Mouse (Mus musculus) erythroblast, adult 5-6 weeks (primary cell): ENCODE measurements around the gene Fbxo11. TPM values are rescaled to one million over a fixed set of nuclear protein-coding genes. Genes with fewer than 3 reads are reported as not detected.

Experiments
- ATAC-seq: replicated peaks from 2 replicates; pipeline ENCODE4 v1.8.0; 2016; ENCODE audit warnings: moderate number of reproducible peaks, mild to moderate bottlenecking, moderate TSS enrichment, inconsistent platforms; ENCODE audit not compliant: poor library complexity, low FRiP score, severe bottlenecking
- total RNA-seq, 2 experiments: library from RNA; stranded (forward) in 1 of 2; stranded (reverse) in 1 of 2; fragments of 150-400 nt in 1 of 2; fragments of 200-764, 138-1000 nt in 1 of 2; gene quantifications; 2 replicates each; pipeline versions ENCODE4 v1.2.3 to v1.2.4; 2015 to 2017; ENCODE audit warnings: low replicate concordance in 2 of 2

Fbxo11 gene
- total RNA-seq (2015; ENCODE audit: low replicate concordance) (11.5 and 13.2 TPM in 2 replicates), total RNA-seq (2017; ENCODE audit: low replicate concordance) (5.7 and 8.7 TPM in 2 replicates)

DNA sequence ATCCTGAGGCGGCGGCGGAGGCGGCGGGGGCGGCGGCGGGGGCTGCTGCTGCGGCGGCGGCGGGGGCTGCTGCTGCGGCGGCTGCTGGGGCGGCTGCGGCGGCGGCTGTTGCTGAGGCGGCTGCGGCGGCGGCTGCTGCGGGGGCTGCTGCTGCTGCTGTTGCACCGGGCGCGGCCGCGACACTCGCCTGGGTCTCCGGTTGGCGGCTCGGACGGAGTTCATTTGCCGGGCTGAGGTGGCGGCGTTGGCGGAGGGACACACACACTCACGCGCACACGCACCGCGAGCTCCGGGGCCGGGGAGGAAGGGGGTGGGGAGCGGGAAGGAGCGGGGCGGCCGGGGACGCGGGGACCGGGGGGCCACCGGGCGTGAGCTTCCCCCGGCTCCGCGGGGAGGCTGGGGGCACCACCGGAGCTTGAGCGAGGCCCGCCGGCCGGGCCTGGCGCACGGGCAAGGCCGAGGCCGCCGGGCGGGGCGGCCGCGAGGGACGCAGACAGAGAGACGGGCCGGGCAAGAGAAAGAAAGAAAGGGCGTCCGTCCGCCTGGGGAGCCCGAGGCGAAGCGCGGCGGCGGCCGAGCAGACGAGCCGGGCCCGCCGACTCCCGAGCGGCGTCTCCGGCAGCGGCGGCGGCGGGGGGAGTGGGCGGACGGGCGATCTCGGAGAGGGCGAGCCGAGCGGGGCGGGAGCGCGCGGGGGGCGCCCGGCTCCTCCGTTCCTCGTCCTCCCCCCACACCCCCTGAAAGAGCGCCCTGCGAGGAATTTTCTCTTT lies at the start of gene Fbxo11:
Fbxo11 (minus strand) TSS at position 261 of the 770 bp plus-strand sequence.
- no peak for ATAC-seq

DNA sequence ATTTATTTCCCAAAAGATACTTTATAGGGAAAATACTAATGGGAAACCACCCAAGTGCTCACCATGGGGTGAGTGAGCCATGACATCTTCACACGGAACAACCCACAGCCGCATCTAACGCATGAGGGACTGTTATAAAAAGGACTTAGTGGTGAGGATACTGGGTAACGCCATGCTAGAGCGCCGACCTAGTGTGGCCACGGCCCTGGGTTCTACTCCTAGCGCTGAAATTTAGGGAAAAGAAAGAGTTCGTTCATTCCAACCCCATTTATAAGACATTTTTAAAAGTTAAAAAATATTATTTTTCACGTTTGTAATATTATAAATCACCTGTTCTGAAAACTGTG lies 48.8 kb upstream of the Fbxo11 start:
- no peak for ATAC-seq

DNA sequence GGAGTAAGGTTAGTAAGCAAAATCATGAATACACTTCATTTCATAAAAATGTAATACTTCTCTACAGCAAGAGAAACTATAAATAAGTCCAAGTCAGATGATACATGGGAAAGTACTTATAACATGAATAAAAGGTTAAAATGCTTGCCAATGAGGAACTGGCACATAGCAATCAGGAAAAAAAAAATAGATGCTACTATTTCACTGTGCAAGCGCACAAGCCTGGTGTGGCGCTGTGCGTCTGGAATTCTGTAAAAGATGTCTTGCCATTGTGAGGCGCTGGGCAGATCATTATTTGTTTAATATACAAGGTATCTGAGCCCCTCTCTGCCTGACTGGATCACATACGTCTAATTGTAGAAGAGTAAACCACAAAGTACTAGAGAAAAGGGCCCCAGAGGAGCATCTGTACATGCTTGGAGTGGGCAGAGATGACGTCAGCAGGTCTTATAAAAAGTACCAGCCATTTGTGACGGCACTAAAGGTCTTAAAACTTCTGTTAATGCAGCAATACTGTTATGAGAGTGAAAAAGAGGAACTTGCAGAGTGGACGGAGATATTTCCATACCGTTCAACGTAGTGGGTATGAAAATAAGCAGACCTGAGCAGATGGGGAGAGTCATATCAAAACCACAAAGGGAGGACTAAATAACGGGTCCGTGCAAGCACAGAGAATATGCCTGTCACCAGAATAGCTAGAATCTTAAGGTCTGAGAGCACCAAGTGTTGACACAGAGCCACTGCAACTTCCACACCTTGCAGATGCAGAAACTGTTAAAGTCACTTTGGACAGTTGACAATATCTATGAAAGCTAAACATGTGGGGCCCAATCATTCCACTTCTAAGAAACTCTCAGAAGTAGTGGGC lies 48.2 kb upstream of the Fbxo11 start:
- no peak for ATAC-seq

DNA sequence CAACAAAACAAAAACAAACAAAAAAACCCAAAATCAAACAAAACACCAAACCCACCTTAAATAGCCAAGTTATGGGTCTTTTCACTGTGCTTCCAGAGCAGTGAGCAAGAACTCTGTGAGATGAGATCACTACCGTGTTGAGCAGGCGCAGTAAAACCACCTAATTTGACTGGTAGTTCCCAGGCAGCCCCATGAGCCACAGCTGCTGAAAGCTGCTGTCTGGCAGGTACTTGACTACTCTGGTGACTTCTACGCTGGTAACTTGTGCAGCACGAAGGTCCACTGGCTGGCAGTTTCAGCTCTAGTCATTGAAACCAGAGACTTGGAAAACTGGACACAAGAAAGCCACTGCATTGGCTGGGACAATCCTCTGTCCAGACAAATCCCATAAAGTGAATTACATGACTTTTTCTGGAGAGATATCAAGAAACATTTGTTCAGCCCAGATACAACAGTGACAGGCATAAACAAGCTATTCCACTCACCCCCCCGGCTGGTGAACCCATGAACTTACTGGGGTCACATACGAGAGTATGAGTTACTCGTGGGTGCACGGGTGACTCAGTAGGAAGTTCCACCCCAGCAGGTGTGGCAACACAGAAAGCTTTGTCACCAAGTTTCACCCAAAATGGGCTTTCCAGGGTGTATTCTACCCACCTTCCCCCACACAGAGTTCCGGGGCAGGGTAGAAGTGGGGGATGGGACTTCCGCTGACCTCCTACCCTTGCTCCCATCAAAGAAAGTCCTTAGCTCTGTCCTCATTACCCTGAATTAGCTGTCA lies 47.0 kb upstream of the Fbxo11 start:
- no peak for ATAC-seq

DNA sequence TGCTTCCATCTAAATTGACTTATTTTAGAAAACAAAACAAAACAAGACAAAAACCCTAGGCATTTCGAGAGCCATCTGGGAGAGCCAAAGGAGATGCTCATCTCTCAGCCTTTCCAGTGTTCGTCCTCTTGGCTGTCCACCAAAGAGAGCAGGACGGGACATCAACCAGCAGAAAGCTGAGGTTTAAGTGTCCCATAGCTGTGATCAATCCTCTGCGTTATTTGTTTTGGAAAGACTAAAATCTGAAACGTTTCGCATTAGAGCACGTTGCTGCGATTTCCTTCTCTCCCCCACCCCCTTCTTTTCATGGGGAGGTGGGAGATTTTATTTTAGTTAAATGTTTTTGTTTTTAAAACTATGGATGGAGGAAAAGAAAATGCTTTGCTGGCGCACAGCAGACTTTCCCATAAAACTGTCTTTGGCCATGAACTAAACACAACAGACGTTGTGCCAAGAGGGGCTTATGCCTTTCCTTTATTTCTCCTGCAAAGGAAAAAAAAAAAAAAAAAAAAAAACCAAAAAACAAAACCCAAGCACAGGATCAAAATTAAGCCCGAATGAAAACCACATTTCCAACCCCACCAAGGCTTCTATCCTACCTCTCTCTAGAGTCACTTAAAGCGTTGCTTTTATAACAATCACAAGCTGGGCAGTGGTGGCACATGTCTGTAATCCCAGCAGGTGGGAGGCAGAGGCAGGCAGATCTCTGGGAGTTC lies 46.1 kb upstream of the Fbxo11 start:
- ATAC-seq = no peak

DNA sequence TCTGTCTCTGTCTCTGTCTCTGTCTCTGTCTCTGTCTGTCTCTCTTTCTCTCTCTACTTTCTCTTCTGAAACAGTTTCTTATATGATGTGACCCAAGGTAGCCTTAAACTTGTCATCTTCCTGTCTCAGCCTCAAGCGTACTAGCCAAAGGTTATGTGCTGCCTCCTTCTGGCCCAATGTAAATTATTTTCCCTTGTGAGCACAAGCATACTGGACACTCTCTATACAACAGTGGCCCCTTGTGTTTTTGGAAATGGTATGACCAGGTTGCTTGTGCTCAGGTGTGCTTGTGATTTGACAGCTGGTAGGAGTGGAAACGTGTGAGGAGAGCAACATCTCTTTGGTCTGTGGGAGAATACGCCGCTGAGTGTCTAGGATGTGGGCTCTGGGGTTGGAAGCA lies 42.6 kb upstream of the Fbxo11 start:
- ATAC-seq = no peak

DNA sequence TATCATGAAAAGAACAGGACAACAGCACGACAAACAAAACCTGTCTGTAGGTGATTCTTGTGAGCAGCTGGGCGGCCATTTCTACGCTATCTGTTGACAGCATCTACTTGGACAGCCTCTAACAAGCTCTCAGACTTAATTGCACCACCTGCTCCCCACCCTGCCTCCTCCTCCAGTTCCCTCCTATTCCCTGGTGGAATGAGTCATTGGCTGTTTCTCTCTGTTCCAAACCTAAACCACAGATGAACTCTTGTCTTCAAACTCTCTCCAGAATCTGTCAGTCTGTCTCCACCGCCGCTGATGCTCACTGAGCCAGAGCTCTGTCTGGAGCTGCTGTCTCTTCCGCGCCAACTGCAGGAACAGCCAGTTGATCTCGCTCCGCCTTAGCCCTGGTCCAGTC lies 41.3 kb upstream of the Fbxo11 start:
- no peak for ATAC-seq

DNA sequence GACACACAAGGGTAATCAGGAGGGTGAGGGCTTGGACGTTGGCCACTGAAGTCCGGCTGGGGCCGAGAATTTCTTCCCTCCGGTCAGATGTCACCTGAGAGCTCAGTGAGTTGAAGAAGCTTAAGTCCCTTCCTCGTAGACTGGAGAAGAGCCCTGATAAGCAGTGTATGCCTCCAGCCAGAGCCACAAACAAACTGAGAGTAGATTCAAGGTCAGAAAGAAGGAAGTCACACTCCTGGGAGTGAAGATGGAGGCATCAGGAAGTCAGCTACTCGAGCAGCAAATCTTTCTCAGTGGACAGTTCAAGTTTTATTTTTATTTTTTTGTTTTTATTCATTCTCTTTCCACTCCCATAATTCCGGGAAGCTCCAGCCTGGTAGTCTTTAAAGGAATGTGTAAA lies 37.5 kb upstream of the Fbxo11 start:
- ATAC-seq = no peak

DNA sequence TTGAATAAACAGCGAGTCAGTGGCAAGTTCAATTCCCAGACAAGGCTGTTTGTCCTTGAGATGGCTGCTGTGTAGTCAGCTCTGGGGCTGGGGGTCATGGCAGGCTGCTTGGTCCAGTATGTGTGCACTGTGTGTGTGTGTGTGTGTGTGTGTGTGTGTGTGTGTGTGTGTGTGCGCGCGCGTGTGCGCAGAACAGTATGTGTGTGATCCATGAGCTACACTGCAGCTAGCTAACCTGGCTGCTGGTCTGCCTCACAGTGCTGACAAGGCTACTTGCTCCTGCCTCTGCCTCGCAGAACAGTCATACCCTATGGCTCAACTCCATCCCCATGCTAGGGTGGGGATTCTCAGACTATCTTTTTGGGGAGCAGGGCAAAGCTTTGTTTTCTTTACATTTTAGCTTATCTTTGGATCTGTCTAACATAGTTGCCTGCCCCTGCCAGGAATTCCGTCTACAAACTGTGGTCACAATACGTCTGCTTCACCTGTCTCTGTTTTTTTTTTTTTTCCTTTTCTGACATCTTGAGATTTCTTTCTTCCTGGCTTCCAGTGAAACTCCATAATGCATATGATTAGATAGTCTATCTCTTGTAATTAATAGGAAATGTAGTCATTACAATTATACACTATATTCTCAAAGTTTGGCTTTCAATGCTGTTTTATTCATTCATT lies 33.2 kb upstream of the Fbxo11 start:
- ATAC-seq = no peak

DNA sequence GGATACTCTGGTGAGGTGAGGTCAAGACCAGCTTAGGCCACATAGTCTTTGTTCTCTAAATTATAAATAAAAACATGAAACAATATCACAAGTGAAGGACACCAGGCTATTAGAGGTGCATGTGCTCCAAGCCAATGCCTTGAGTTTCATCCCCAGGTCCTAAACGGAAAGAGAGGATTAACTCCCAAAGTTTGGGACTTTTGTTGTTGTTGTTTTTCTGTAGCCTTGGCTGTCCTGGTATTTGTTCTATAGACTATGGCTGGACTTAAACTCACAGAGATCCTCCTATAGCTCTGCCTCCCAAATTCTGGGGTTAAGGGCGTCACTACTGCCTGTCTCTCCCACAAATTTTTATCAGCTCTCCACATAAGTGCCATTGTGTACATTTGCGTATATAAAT lies 32.5 kb upstream of the Fbxo11 start:
- no peak for ATAC-seq

DNA sequence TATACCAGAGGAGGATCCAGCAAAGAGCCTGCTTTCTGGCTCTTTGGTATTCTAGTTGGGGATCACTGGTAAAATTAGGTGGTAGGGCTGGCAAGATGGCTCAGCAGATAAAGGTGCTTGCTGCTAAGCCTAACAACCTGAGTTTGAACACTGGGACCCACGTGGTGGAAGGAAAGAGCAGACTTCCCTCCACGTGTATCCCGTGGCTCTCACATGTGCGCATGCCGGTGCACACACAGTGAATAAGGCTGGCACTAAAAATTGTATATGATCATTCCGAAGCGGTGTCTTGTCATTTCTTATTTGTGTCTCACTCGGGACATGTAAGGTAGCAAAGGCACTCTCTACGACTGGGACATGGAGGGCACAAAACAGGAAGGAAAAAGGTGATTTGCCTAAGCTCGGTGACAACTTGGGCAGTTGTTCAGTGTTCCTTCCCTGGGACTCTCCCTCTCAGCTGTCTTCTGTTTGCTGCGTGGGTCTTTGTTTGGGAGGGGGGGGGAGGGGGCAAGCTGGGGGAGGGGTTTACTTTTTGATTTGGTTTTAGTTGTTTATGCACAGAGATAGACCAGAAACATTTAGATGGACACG lies 31.8 kb upstream of the Fbxo11 start:
- ATAC-seq = no peak

DNA sequence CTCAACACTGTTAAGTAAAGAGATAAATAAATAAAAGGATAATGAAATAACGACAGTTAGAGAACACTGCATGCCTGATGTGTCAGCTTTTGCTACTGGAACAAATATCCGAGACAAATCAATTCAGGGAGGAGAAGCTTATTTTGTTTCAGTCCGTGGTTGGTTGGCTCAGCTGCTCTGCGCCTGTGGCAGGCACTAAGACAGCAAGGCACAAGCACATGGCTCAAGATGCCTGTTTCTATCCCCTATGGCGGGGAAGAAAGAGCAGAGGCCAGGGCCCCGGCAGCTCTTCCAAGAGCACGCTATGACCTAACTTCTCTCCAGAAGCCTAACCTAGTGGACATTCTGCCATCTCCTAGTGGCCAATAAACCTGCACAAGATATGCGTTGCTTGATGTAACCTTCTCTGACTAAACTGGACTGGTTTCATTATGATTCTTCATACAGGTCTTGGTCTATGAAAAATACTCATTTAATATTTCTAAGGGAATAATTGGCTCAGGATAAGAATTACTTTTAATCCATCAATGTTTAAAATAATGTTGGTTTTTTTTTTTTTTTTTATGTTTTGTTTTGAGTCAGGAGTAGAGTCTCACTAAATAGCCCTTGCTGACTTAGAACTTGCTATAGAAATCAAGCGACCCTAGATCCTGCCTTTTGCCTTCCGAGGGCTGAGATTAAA lies 30.6 kb upstream of the Fbxo11 start:
- no peak for ATAC-seq

DNA sequence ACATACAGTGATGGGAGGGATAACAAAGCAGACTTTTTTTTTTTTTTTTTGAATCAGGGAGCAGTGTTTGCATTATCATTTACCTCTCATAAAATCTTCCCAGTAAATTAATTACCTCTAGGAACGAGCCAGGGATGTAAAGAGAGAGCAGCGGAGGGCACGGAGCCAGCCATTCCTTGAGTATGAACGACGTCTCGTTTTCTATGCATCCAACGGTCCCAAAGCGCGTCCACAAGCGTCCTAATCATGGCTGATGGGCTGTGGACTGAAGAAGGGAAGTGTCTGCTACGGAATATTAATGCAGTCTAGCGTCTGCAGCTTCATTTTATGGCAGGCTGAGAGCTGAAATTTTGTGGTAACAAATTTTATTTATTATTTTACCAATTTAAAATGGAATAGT lies 29.2 kb upstream of the Fbxo11 start:
- no peak for ATAC-seq

DNA sequence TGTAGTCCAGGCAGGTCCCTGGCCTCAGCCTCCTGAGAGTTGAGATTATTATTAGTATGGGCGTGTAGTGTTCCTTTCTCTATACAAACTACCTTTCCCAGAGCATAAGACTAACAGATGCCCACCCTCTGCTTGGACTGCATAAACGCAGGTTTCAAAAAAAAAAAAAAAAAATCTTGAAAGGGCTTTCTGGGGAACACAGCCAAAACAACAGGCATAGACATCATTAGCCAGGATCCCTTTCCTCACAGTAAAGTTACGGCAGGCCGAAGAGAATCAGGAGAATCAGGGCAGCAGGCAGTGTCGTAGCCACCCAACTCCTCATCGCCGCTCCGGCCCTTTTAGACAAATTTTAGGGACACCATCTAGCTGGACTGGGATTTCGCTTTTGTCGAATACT lies 28.7 kb upstream of the Fbxo11 start:
- no peak for ATAC-seq

DNA sequence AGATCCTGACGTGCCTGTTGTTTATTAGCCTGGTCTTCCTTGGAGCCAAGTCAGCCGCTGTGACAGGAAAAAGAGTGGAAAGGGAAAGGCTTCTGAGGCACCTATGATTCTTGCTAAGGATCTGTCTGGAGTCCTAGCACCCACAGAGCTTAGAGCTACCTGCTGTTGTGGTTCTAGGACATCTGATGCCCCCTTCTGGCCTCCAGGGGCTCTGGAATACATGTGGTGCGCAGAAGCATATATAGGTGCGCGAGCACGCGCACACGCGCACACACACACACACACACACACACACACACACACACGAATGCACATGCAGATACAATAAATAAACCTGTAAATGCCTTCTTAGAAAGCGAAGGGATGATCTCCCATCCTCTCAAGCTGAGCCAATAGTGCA lies 20.9 kb upstream of the Fbxo11 start:
- ATAC-seq = no peak

DNA sequence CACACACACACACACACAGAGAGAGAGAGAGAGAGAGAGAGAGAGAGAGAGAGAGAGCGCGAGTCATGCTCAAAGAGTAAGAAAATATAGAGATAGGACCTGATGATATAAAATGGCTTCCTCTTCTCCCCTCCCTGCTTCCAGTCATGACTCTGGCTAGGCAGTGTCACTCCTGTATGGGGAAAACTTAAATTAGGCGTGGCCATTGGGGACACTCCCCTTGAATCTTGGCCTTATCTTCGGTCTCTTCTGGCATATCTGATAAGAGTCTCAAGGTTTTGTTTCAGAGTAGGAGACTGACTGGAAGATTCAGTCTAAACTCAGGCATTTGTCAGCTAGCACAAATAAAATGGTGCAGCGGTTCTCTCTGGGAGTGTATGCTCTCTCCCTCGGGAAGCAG lies 16.4 kb upstream of the Fbxo11 start:
- ATAC-seq = no peak

DNA sequence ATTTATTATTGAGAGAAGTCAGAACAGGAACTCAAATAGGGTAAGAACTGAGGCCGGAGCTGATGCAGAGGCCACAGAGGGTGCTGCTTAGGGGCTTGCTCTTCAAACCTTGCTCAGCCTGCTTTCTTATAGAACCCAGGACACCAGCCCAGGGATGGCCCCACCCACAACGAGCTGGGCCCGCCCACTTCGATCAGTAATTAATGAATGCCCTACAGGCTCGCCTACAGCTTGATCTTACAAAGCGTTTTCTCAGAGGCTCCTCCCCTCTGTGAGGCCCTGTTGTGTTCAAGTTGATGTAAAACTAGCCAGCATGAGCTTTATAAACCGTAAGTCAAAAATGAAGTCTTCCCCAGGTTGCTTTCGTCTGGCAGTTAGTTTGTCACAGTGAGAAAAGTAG lies 14.7 kb upstream of the Fbxo11 start:
- no peak for ATAC-seq

DNA sequence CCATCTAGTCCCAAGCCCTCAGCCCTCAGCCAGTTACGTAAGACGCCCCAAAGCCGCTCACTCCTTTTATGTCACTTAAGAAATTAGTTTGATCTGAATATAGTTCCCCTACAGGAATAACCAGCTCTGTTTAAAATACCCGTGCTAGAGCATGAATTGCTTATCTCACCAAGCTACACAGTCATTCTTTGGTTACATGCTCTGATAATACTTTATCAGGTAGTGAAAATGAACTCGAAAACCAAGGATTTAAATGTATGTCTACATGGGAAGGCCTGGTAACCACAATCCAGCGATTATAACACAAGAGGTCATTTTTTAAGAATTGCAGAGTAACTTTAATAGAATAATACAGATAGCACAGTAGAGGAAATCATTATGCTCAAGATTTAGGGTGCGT lies 7.0 kb upstream of the Fbxo11 start:
- ATAC-seq = no peak
